Mouse (Mus musculus) erythroblast, embryonic 14.5 days (primary cell): ENCODE measurements around the gene Brms1. TPM values are rescaled to one million over a fixed set of nuclear protein-coding genes. Genes with fewer than 3 reads are reported as not detected.
"Not testable (repeated sequence)": the region's sequence is repeated elsewhere in the genome, so short reads cannot be mapped to it uniquely, and the experiment has no call there.

Experiments used
- H3K27me3 ChIP-seq: 2 replicates; pipeline ENCODE4 v1.6.1; 2012; ENCODE audit warnings: inconsistent platforms; ENCODE audit not compliant: control insufficient read depth
- H3K36me3 ChIP-seq: 2 replicates; pipeline ENCODE4 v1.6.1; 2012; ENCODE audit warnings: mild to moderate bottlenecking, inconsistent platforms; ENCODE audit not compliant: control insufficient read depth
- H3K4me1 ChIP-seq: 2 replicates; pipeline ENCODE4 v1.6.1; 2012; ENCODE audit warnings: inconsistent platforms; ENCODE audit not compliant: control insufficient read depth
- H3K4me3 ChIP-seq: replicated peaks from 2 replicates; pipeline ENCODE3; 2012; ENCODE audit warnings: moderate library complexity, mild to moderate bottlenecking, inconsistent platforms
- H3K9me3 ChIP-seq: 2 replicates; pipeline ENCODE4 v1.6.1; 2012; ENCODE audit warnings: low read length, inconsistent platforms, mixed read lengths; ENCODE audit not compliant: control insufficient read depth
- GATA1 ChIP-seq: IDR thresholded peaks from 2 replicates; pipeline ENCODE4 v1.6.1; 2012; ENCODE audit warnings: low read length, inconsistent platforms, mixed read lengths
- TAL1 ChIP-seq: IDR thresholded peaks from 3 replicates; pipeline ENCODE4 v1.6.1; 2012; ENCODE audit warnings: low read length, inconsistent platforms, mixed read lengths
- polyA plus RNA-seq: library from polyadenylated mRNA; stranded (reverse); fragments of >175 nt; gene quantifications from 2 replicates; pipeline ENCODE4 v1.2.3, GENCODE M21; 2012

The Brms1 gene
- polyA plus RNA-seq, 1 experiment = 4.1 TPM

DNA sequence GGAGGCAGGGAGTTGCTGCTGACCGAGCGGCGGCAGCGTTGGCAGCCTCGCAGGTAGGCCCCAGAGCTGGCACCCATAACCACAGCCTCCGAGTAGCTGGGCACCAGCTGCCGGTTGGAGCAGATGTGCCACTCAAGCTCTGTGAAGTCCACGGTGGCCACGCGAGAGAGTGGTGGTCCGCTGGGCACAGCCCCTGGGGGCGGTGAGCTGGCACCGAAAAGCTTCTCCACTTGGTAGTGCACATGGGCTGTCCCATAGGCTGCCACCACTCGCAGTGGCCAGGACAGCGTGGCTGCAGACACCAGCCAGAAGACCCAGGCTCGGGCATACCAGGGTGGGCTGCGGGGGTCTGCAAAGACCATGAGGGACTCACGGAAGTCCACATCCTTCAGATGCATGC lies 40.9 kb downstream of the Brms1 start:
- peaks cover 15% of the 10 kb centered on the region for H3K4me1 ChIP-seq
- no peak overlapping the region for H3K4me3 ChIP-seq

DNA sequence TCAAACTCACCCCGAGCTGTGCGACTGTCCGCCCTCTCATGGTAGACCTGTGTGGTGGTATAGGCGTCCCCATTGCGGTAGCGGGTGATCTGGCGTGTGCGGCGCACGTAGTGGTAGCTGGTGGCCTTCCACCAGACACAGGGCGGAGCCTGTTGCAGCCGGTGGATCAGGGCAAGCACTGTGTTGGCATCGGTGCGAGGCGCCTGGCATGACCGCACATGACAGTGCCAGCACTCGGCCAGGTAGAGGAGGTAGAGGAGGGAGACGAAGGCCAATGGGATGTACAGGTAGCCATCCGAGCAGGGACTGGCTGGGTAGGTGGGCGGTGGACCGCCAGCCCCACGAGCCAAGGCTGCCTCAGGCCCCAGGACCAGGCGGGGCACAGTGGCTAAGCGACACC lies 41.4 kb downstream of the Brms1 start:
- Histone ChIP-seq H3K9me3 (peaks cover 4% of the 10 kb centered on the region; the same call in 1 of the 2 replicates), H3K27me3 (peaks cover 85% of the 10 kb centered on the region), H3K4me3 (no peak overlapping the region), H3K36me3 (no peaks in the 10 kb centered on the region), H3K4me1 (peaks cover 21% of the 10 kb centered on the region)
- TF ChIP-seq TAL1 (no peak), GATA1 (no peak)

More for the DNA sequence above, 40.9 kb downstream of the Brms1 start:
- Histone ChIP-seq H3K9me3 (peaks cover 4% of the 10 kb centered on the region; the same call in 1 of the 2 replicates), H3K36me3 (no peaks in the 10 kb centered on the region), H3K27me3 (peaks cover 80% of the 10 kb centered on the region)
- TF ChIP-seq GATA1 = no peak
- no peak for TF ChIP-seq TAL1

DNA sequence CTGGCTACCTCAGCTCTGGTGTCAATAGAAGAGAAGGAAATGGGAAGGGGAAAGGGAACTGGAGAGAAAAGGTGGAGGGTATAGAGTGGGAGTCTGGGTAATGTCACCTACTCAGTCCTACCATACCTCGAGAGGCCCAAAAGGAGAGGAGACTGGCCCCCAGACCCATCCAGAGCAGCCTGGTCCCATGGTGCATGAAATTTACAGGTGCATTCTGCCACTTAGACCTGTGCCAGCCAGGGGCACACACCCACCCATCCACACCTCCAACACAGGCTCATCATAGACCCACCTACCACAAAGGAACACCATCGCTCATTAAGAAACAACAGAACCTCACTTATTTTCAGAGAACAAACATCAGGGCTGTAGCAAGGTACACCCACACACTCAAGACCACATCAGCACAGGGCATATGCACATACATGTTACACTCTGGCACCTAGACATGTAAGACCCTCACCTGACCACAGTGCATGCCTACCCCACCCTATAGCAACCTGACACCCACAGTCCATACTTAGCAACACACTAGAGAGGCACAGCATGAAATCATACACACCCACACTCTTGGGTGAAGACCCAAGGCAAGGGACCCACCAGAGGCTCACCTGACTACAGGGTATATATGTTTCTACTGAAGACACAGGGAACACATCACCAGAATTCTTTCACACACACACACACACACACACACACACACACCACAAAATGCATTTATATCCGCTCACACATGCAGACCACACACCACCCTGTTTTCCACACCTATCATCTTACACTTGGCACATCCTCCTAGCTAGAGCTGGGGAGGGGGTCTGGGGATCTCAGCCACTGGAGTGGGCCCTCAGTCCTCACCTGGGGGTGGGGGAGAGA lies 43.0 kb downstream of the Brms1 start:
- H3K27me3 ChIP-seq = peaks cover 81% of the 10 kb centered on the region
- H3K4me3 ChIP-seq = no peak overlapping the region
- no peaks in the 10 kb centered on the region for H3K36me3 ChIP-seq
- H3K4me1 ChIP-seq = peaks cover 35% of the 10 kb centered on the region
- TF ChIP-seq GATA1 (no peak), TAL1 (no peak)
- peaks cover 4% of the 10 kb centered on the region; the same call in 1 of the 2 replicates for H3K9me3 ChIP-seq

DNA sequence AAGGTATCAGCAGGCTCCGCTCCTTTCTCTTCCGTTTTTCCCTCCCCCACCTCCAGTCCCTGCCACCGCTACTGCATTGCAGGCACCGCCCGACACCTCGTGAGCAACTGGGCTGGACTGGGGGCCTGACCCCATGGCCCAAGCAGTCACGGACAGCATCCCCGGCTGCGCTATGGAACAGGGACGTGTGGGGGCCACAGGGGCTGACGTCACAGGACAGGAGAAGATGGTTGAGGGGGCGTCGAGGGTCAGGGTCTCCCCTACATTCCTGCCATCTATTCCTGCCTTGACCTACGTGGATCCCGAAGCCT lies 43.6 kb downstream of the Brms1 start:
- Histone ChIP-seq H3K4me1 (peaks cover 41% of the 10 kb centered on the region), H3K9me3 (peaks cover 4% of the 10 kb centered on the region; the same call in 1 of the 2 replicates), H3K27me3 (peaks cover 78% of the 10 kb centered on the region), H3K4me3 (peak overlapping the region; percentile 56), H3K36me3 (peaks cover 4% of the 10 kb centered on the region)
- TF ChIP-seq TAL1 = no peak

DNA sequence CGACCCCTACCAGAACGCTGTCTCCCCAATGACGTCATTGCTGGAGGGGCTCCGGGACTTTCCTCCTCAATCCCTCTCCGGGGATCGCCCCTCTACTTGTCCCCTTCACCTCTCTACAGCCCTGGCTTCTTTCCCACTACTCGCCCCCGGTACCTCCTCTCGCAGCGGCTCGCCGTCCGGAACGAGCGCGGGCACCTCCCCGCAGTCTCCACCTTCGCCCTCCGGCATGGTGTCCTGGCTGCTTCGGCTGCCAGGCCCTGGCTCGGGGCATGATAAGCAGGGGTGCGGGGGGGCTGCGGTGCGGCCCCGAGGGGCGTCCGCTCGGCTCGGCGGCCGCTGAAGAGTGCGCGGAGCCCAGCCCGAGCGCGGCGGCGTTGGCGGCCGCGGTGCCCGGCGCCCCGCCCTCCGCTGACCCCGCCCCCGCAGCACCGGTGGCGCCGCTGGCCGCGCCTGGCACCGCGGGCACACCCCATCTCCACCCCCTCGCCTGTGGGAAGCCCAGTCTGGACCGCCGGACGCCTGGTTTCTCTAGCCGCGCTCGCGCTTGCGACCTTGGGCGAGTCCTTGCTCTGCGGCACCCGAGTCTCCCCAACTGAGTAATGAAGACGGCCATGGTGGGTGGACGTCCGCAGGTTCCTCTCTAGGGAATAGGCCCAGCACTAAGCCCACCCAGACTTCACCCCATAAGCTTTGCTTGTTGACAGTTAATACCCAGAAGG lies 44.1 kb downstream of the Brms1 start, which contains the start of gene Tmem151a:
Tmem151a (minus strand) TSS at position 387 of the 719 bp plus-strand sequence.
- peaks cover 72% of the 10 kb centered on the region for H3K27me3 ChIP-seq
- peaks cover 6% of the 10 kb centered on the region for H3K36me3 ChIP-seq
- peaks cover 4% of the 10 kb centered on the region; the same call in 1 of the 2 replicates for H3K9me3 ChIP-seq
- H3K4me3 ChIP-seq = peak within 1 kb of the TSS; percentile 56
- no peak for TF ChIP-seq GATA1
- no peak for TF ChIP-seq TAL1
- H3K4me1 ChIP-seq = peaks cover 42% of the 10 kb centered on the region

- H3K4me1 ChIP-seq = peaks cover 42% of the 10 kb centered on the region
- H3K4me3 ChIP-seq, H3K9me3 ChIP-seq: not testable (repeated sequence)
- peaks cover 60% of the 10 kb centered on the region for H3K27me3 ChIP-seq
- H3K36me3 ChIP-seq = peaks cover 19% of the 10 kb centered on the region
These were observed 45.4 kb downstream of the Brms1 start for GRCm38 (mm10) chr19:5086533-5086932.

GRCm38 (mm10) chr19:5087884-5088728 lies 47.0 kb downstream of the Brms1 start, which contains the start of gene Yif1a:
Yif1a (plus strand) TSS chr19:5088538.
- Histone ChIP-seq H3K9me3 (peaks cover 4% of the 10 kb centered on the region; the same call in 1 of the 2 replicates), H3K36me3 (peaks cover 34% of the 10 kb centered on the region), H3K4me1 (peaks cover 42% of the 10 kb centered on the region), H3K4me3 (peak within 1 kb of the TSS; percentile 76), H3K27me3 (peaks cover 44% of the 10 kb centered on the region)
- TF ChIP-seq TAL1 = no peak
- TF ChIP-seq GATA1 = no peak

GRCm38 (mm10) chr19:5089324-5089723 lies 48.2 kb downstream of the Brms1 start:
- TF ChIP-seq TAL1 = no peak
- no peak for TF ChIP-seq GATA1
- peaks cover 39% of the 10 kb centered on the region for H3K36me3 ChIP-seq
- H3K27me3 ChIP-seq = peaks cover 33% of the 10 kb centered on the region
- peak overlapping the region; percentile 76 for H3K4me3 ChIP-seq
- H3K4me1 ChIP-seq = peaks cover 51% of the 10 kb centered on the region
- peaks cover 4% of the 10 kb centered on the region; the same call in 1 of the 2 replicates for H3K9me3 ChIP-seq

- H3K4me1 ChIP-seq = peaks cover 49% of the 10 kb centered on the region
- no peak overlapping the region for H3K4me3 ChIP-seq
- H3K27me3 ChIP-seq = peaks cover 33% of the 10 kb centered on the region
- peaks cover 39% of the 10 kb centered on the region for H3K36me3 ChIP-seq
- no peak for TF ChIP-seq GATA1
- no peak for TF ChIP-seq TAL1
- no peaks in the 10 kb centered on the region for H3K9me3 ChIP-seq
These were observed 50.9 kb downstream of the Brms1 start for GRCm38 (mm10) chr19:5092083-5092482.
